Mouse (Mus musculus) heart, embryonic 13.5 days (tissue): ENCODE measurements at regions not wholly inside any gene's neighbourhood (a gene's known extent, or its start where the extent isn't known, plus 50 kb on each side); places are given as distances from the start of the nearest gene placed in this dataset.
A peak's percentile ranks its signal among the peaks of the same experiment; 100 is the strongest.

Source experiments
- ATAC-seq: fragments of 200-750 bp; cut with Nextera tagmentation; 2 replicates; pipeline ENCODE4 v1.8.0; 2017; ENCODE audit warnings: moderate TSS enrichment; ENCODE audit not compliant: insufficient number of reproducible peaks, low FRiP score, low TSS enrichment; ENCODE audit errors: extremely low read depth
- H3K27ac ChIP-seq: fragments of 300-500 bp; sonication (generic); replicated peaks from 2 replicates; pipeline ENCODE4 v1.5.1; 2015; ENCODE audit warnings: moderate library complexity, mild to moderate bottlenecking, inconsistent platforms
- H3K27me3 ChIP-seq: fragments of 300-500 bp; sonication (generic); replicated peaks from 2 replicates; pipeline ENCODE4 v1.6.1; 2015; ENCODE audit warnings: mild to moderate bottlenecking, inconsistent platforms
- H3K36me3 ChIP-seq: fragments of 300-500 bp; sonication (generic); 2 replicates; pipeline ENCODE4 v1.6.1; 2015; ENCODE audit warnings: mild to moderate bottlenecking, inconsistent platforms
- H3K4me1 ChIP-seq: fragments of 300-500 bp; sonication (generic); 2 replicates; pipeline ENCODE4 v1.6.1; 2015; ENCODE audit warnings: inconsistent platforms
- H3K4me2 ChIP-seq: fragments of 300-500 bp; sonication (generic); 2 replicates; pipeline ENCODE4 v1.6.1; 2015; ENCODE audit warnings: inconsistent platforms, mild to moderate bottlenecking, moderate library complexity
- H3K4me3 ChIP-seq: fragments of 300-500 bp; sonication (generic); 2 replicates; pipeline ENCODE4 v1.5.1; 2015; ENCODE audit warnings: moderate library complexity, mild to moderate bottlenecking, inconsistent platforms
- H3K9ac ChIP-seq: fragments of 300-500 bp; sonication (generic); 2 replicates; pipeline ENCODE4 v1.6.1; 2015; ENCODE audit warnings: inconsistent platforms, mild to moderate bottlenecking, moderate library complexity
- H3K9me3 ChIP-seq: fragments of 300-500 bp; sonication (generic); 2 replicates; pipeline ENCODE4 v1.6.1; 2016; ENCODE audit warnings: inconsistent platforms
- WGBS: fragments of 180-500 bp; shearing (Covaris S2); methylation state at CpG from one replicate; pipeline ENCODE4 v1.1.7; 2015; ENCODE audit warnings: mixed read lengths; 5-methylcytosine and 5-hydroxymethylcytosine counted together

DNA sequence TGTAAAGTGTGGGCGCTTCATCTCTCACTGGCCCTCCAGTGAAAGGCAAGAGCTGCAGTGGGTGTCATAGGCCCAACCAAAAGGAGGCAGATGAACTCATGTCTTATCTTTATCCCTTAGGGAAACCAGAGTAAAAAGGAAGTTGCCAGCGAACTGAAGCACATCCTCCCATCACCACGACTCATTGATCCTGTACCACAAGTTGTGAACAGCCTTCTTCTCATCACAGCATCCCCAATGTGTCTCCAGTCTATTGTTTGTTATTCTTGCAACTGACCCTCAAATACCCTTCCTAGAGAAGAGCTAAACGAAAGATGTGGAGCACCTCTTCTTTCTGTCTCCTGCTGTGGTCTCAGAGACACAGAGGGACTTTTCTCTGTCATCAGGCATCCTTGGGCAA is 570.5 kb upstream of the Cdh5 start:
- Histone ChIP-seq H3K27ac (no peak overlapping the region), H3K9me3 (no peaks in the 10 kb centered on the region), H3K4me3 (no peak overlapping the region), H3K9ac (no peak overlapping the region), H3K27me3 (no peaks in the 10 kb centered on the region), H3K4me2 (no peak overlapping the region), H3K36me3 (no peaks in the 10 kb centered on the region), H3K4me1 (no peaks in the 10 kb centered on the region)
- ATAC-seq, result no peak
- 52% methylated on average over 4 of the region's 4 CpGs for WGBS

DNA sequence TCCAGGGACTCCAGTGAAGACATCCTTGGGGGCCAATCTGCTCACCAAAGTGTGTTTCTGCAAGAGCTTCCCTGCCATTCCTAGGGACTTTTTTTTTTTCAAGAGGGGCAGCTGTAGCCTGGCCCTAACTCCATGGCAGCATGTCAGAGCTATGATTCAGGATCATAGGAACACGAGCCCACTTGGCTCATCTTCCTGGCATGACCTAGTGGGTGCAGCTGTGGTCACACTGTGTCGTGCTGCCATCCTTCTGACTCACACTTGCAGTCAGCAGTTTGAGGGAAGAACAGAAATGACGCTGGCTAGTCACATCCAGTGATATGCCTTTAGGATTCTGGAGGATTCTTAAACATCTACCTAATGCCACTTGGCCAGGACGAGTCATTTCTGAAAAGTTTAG is 566.5 kb upstream of the Cdh5 start:
- no peak for ATAC-seq
- Histone ChIP-seq H3K4me3 (no peak overlapping the region), H3K9me3 (no peaks in the 10 kb centered on the region), H3K27ac (no peak overlapping the region), H3K36me3 (no peaks in the 10 kb centered on the region), H3K9ac (no peak overlapping the region), H3K27me3 (no peaks in the 10 kb centered on the region), H3K4me1 (no peaks in the 10 kb centered on the region), H3K4me2 (no peak overlapping the region)
- WGBS, result 75% methylated on average over 4 of the region's 4 CpGs

- WGBS, result 67% methylated on average over 2 of the region's 2 CpGs
- no peak overlapping the region for H3K27ac ChIP-seq
- no peak overlapping the region for H3K4me2 ChIP-seq
- H3K9ac ChIP-seq, result no peak overlapping the region
- H3K36me3 ChIP-seq, result no peaks in the 10 kb centered on the region
- ATAC-seq, result no peak
- H3K4me1 ChIP-seq, result no peaks in the 10 kb centered on the region
- H3K4me3 ChIP-seq, result no peak overlapping the region
- H3K27me3 ChIP-seq, result no peaks in the 10 kb centered on the region
- no peaks in the 10 kb centered on the region for H3K9me3 ChIP-seq
These were observed 564.6 kb upstream of the Cdh5 start for GRCm38 (mm10) chr8:103536856-103537255.

DNA sequence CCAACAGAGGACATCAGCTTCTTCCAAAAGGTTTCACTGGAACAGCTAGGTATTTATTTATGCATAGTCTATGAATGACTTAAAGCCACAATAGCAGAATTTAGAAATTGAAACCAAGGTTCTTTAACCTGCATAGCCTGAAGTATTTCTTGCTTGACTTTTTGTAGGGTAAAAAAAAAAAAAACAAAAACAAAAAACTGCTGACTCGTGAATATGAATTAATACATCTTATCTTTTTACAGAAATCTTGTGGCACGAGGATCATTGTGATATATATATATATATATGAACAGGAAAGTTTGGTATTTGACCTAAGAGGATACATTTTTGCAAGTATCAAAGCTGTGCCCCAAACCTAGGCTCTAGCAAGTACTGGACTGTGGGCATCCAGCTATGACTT is 559.5 kb upstream of the Cdh5 start:
- H3K4me1 ChIP-seq, result no peaks in the 10 kb centered on the region
- H3K9ac ChIP-seq, result no peak overlapping the region
- 57% methylated on average over 2 of the region's 2 CpGs for WGBS

DNA sequence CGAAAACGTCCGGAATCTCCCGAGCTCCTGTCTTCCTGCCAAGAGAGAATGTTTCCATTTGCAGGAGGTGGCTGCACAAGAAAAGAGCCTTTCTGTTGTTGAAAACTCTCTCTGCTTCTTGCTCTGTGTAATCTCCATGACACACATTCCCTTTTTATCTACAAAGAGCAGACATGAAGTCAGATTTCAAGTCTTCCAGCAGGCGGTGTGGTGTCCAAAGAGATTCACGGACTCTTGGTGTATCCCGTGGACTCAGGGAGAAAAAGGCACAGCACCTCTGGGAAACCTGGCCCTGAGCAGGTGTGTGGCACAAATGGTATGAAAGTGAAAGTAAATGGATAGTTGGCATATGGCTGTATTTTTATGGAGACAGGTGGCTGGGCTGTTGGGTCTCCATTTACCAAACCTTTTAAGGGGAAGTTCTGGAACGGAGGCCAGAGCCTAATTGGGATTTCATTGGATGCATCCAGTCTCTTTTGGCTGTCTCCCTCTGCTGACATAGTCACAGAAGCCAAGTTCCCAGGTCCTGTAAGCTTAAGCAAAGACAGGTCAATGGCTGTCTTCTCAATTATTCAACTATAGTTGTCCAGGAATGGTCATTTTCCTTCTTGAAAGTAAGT is 549.4 kb upstream of the Cdh5 start:
- H3K4me2 ChIP-seq, result peak overlapping the region; percentile 4; the same call in 1 of the 2 replicates

More for the DNA sequence above, 559.5 kb upstream of the Cdh5 start:
- H3K9me3 ChIP-seq, result no peaks in the 10 kb centered on the region
- H3K36me3 ChIP-seq, result no peaks in the 10 kb centered on the region
- no peak overlapping the region for H3K4me2 ChIP-seq
- H3K27me3 ChIP-seq, result no peaks in the 10 kb centered on the region
- H3K4me3 ChIP-seq, result no peak overlapping the region
- no peak overlapping the region for H3K27ac ChIP-seq
- ATAC-seq, result no peak

GRCm38 (mm10) chr8:103561606-103562005 is 539.8 kb upstream of the Cdh5 start:
- Histone ChIP-seq H3K9me3 (no peaks in the 10 kb centered on the region), H3K4me2 (no peak overlapping the region), H3K27me3 (no peaks in the 10 kb centered on the region), H3K4me1 (no peaks in the 10 kb centered on the region), H3K36me3 (no peaks in the 10 kb centered on the region), H3K4me3 (no peak overlapping the region), H3K27ac (no peak overlapping the region), H3K9ac (no peak overlapping the region)
- WGBS, result 65% methylated on average over 2 of the region's 2 CpGs
- no peak for ATAC-seq

More for the DNA sequence above, 549.4 kb upstream of the Cdh5 start:
- no peaks in the 10 kb centered on the region for H3K36me3 ChIP-seq
- H3K4me3 ChIP-seq, result no peak overlapping the region
- H3K9me3 ChIP-seq, result no peaks in the 10 kb centered on the region
- no peaks in the 10 kb centered on the region for H3K27me3 ChIP-seq
- no peak for ATAC-seq
- H3K9ac ChIP-seq, result no peak overlapping the region
- WGBS, result 55% methylated on average over 8 of the region's 8 CpGs
- H3K27ac ChIP-seq, result no peak overlapping the region
- peaks cover 6% of the 10 kb centered on the region for H3K4me1 ChIP-seq

GRCm38 (mm10) chr8:103570864-103571425 is 530.5 kb upstream of the Cdh5 start:
- no peaks in the 10 kb centered on the region for H3K36me3 ChIP-seq
- ATAC-seq, result no peak
- no peak overlapping the region for H3K27ac ChIP-seq
- no peaks in the 10 kb centered on the region for H3K9me3 ChIP-seq
- H3K9ac ChIP-seq, result no peak overlapping the region
- H3K4me1 ChIP-seq, result no peaks in the 10 kb centered on the region
- H3K4me2 ChIP-seq, result no peak overlapping the region
- H3K4me3 ChIP-seq, result no peak overlapping the region
- no peaks in the 10 kb centered on the region for H3K27me3 ChIP-seq
- WGBS, result 78% methylated on average over 11 of the region's 11 CpGs

DNA sequence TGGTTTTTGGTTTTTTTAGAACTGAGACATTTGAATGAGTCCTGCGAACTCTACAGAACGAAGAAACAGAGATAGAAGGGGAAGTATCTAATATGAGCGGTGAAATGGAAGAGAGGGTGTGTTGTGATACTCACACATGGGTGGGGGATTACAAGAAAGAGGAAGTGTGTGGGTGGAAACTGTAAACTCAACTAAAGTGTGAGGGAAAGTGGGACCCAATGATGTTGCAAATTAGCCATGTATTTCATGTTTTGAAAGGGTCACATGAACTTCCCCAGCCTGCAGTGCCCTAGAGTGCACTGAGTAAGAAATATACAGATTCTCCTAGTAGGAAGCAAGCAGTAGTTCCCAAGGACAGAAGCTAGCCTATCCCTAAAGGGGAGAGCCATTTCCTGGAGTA is 524.3 kb upstream of the Cdh5 start:
- Histone ChIP-seq H3K36me3 (no peaks in the 10 kb centered on the region), H3K9ac (no peak overlapping the region), H3K27me3 (no peaks in the 10 kb centered on the region), H3K9me3 (no peaks in the 10 kb centered on the region), H3K4me2 (no peak overlapping the region), H3K4me1 (no peaks in the 10 kb centered on the region), H3K4me3 (no peak overlapping the region), H3K27ac (no peak overlapping the region)
- no peak for ATAC-seq
- 73% methylated on average over 3 of the region's 3 CpGs for WGBS

DNA sequence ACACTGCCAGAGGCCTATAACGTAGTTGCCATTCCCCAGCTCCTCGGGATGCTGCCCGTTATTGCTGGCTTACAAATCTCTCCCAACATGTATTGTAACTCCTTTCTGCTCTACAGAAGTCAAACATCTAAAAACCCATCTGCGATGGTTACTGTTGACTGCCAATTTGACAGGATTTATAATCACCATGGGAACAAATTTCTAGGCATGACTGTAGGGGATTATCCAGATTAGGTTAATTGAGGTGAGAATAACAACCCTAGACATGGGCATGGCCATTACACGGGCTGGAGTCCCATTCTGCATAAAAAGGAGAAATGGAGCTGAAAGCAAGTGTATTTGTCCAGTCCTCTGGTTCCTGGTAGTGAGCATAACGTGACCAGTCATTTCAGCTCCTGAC is 523.4 kb upstream of the Cdh5 start:
- WGBS, result 85% methylated on average over 6 of the region's 6 CpGs
- Histone ChIP-seq H3K36me3 (no peaks in the 10 kb centered on the region), H3K4me2 (no peak overlapping the region), H3K27ac (no peak overlapping the region), H3K4me1 (no peaks in the 10 kb centered on the region), H3K9ac (no peak overlapping the region), H3K4me3 (no peak overlapping the region), H3K27me3 (no peaks in the 10 kb centered on the region), H3K9me3 (no peaks in the 10 kb centered on the region)
- no peak for ATAC-seq

DNA sequence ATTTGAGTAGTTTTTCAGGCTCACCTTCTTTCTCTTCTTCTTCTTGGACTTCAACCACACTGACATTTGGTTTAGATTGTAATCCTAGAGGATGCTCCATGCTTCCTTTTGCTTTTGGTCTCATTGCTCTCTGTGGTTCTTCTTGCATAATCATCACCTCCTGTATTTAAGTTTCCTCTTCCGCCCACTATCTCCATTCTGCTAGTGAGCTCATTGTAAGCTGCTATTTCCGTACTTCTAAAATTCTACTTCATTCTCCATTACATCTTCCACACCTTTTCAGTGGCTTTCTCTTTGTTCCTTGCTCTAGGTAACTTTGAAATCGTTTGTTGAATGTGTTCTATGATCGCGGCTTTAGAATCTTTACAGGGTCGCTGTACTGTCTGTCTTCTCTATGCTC is 493.1 kb upstream of the Cdh5 start:
- no peak overlapping the region for H3K4me3 ChIP-seq
- no peaks in the 10 kb centered on the region for H3K9me3 ChIP-seq
- H3K4me2 ChIP-seq, result no peak overlapping the region
- no peak overlapping the region for H3K9ac ChIP-seq
- H3K27ac ChIP-seq, result no peak overlapping the region
- no peaks in the 10 kb centered on the region for H3K27me3 ChIP-seq
- H3K36me3 ChIP-seq, result no peaks in the 10 kb centered on the region
- H3K4me1 ChIP-seq, result no peaks in the 10 kb centered on the region
- ATAC-seq, result no peak
- WGBS, result 85% methylated on average over 6 of the region's 6 CpGs

- no peaks in the 10 kb centered on the region for H3K4me1 ChIP-seq
- WGBS, result 50% methylated on average over 3 of the region's 3 CpGs
- H3K9me3 ChIP-seq, result 0 out of 2 replicates have a peak, but pooled peaks cover 2% of the 10 kb centered on the region
- H3K4me3 ChIP-seq, result no peak overlapping the region
- no peaks in the 10 kb centered on the region for H3K36me3 ChIP-seq
- H3K27me3 ChIP-seq, result no peaks in the 10 kb centered on the region
- no peak for ATAC-seq
- H3K9ac ChIP-seq, result no peak overlapping the region
- H3K27ac ChIP-seq, result no peak overlapping the region
- H3K4me2 ChIP-seq, result no peak overlapping the region
These were observed 477.5 kb upstream of the Cdh5 start for GRCm38 (mm10) chr8:103623781-103624434.
